Mouse (Mus musculus) gastrocnemius, postnatal 25 days (tissue): ENCODE data around the gene Actl6b. TPM values are rescaled to one million over a fixed set of nuclear protein-coding genes. Genes with fewer than 3 reads are reported as not detected.
"Not testable (repeated sequence)": the region's sequence is repeated elsewhere in the genome, so short reads cannot be mapped to it uniquely, and the experiment has no call there.

Experiments used
- DNase-seq: peaks from one replicate; pipeline ENCODE4 v3.0.0; 2022
- microRNA-seq, 2 experiments: library from miRNA; unstranded; fragments of <30 nt; microRNA quantifications; one replicate each; pipeline ENCODE4 v1.2.0; 2021; ENCODE audit warnings: borderline replicate concordance in 2 of 2
- total RNA-seq, 2 experiments: library from RNA; stranded (reverse); gene quantifications; 1 replicate in 1 of 2; 2 replicates in 1 of 2; pipeline ENCODE4 v1.2.3; 2021

The Actl6b gene
- total RNA-seq, 2 experiments from 2014 or later: not detected

GRCm38 (mm10) chr5:137601365-137601729, 48.0 kb downstream of the Actl6b start:
- peak; percentile 37 for DNase-seq

GRCm38 (mm10) chr5:137607860-137608653, 54.7 kb downstream of the Actl6b start:
- no peak for DNase-seq

- no peak for DNase-seq
Observed at GRCm38 (mm10) chr5:137608654-137609190, 55.4 kb downstream of the Actl6b start.

- DNase-seq: no peak
Observed at GRCm38 (mm10) chr5:137609292-137609691, 56.0 kb downstream of the Actl6b start.

- no peak for DNase-seq
Observed at GRCm38 (mm10) chr5:137610056-137610455, 56.7 kb downstream of the Actl6b start.

GRCm38 (mm10) chr5:137610548-137611244, 57.4 kb downstream of the Actl6b start:
- peak; percentile 90 for DNase-seq

GRCm38 (mm10) chr5:137611245-137611602, 57.9 kb downstream of the Actl6b start:
- DNase-seq: peak; percentile 88

GRCm38 (mm10) chr5:137613076-137613475, 59.8 kb downstream of the Actl6b start:
- DNase-seq: peak; percentile 50

- DNase-seq: peak; percentile 56
Observed at GRCm38 (mm10) chr5:137613550-137613949, 60.2 kb downstream of the Actl6b start, which contains the start of gene Pcolce. Gene Pcolce, minus strand, starts transcription at chr5:137613784.

GRCm38 (mm10) chr5:137614921-137615320, 61.6 kb downstream of the Actl6b start:
- not testable (repeated sequence) for DNase-seq

- DNase-seq: no peak
Observed at GRCm38 (mm10) chr5:137615347-137615746, 62.0 kb downstream of the Actl6b start.

Small RNA genes lying within 50 kb of the gene (microRNA-seq; reads per million reads assigned to microRNA genes)
- 0 reads per million in 2 experiments for gene Mir6418

Other genes starting within 250 kb of the Actl6b start
- gene Srrt, start 245.8 kb upstream of the Actl6b start, total RNA-seq: 10 to 100 TPM; 38.5 to 44.7 TPM
- 1 to 10 TPM; 5.2 to 5.3 TPM for gene Trip6, start 239.1 kb upstream of the Actl6b start, total RNA-seq
- gene Slc12a9, start 219.9 kb upstream of the Actl6b start, total RNA-seq: 1 to 10 TPM; 2.3 to 3.1 TPM
- 10 to 100 TPM; 13.4 to 15.8 TPM for gene Ephb4, start 203.4 kb upstream of the Actl6b start, total RNA-seq
- under 1 TPM in 1 of 2 experiments, not detected in 1; 0.08 TPM for gene Zan, start 76.5 kb upstream of the Actl6b start, total RNA-seq
- 1 to 10 TPM; 9.7 to 9.9 TPM for gene Pop7, start 51.0 kb upstream of the Actl6b start, total RNA-seq
- 10 to 100 TPM; 15.2 to 17.5 TPM for gene Gigyf1, start 35.0 kb upstream of the Actl6b start, total RNA-seq
- gene Epo, start 20.3 kb upstream of the Actl6b start, total RNA-seq: not detected
- 100 to 1,000 TPM; 129 to 130 TPM for gene Gnb2, start 20.0 kb upstream of the Actl6b start, total RNA-seq
- gene Tfr2, start 16.3 kb downstream of the Actl6b start, total RNA-seq: not detected
- 10 to 100 TPM; 12.5 to 12.8 TPM for gene Mospd3, start 47.5 kb downstream of the Actl6b start, total RNA-seq
- gene Pcolce, start 60.3 kb downstream of the Actl6b start, total RNA-seq: 100 to 1,000 TPM in 1 of 2 experiments, 10 to 100 TPM in 1; 79.0 to 112 TPM
- gene Fbxo24, start 75.5 kb downstream of the Actl6b start, total RNA-seq: under 1 TPM; 0.16 to 0.18 TPM
- gene Lrch4, start 75.6 kb downstream of the Actl6b start, total RNA-seq: 10 to 100 TPM; 13.9 to 15.4 TPM
- gene Gm20605, start 75.7 kb downstream of the Actl6b start, total RNA-seq: 1 to 10 TPM; 2.9 to 3.9 TPM
- 1 to 10 TPM; 1.8 to 2.7 TPM for gene Sap25, start 87.8 kb downstream of the Actl6b start, total RNA-seq
- gene Irs3, start 92.2 kb downstream of the Actl6b start, total RNA-seq: 1 to 10 TPM in 1 of 2 experiments, under 1 TPM in 1; 0.36 to 1.5 TPM
- 1 to 10 TPM; 3.3 to 4.7 TPM for gene Agfg2, start 131.2 kb downstream of the Actl6b start, total RNA-seq
- gene Nyap1, start 188.1 kb downstream of the Actl6b start, total RNA-seq: under 1 TPM; 0.10 to 0.35 TPM
- 10 to 100 TPM; 57.8 to 59.1 TPM for gene Tsc22d4, start 192.2 kb downstream of the Actl6b start, total RNA-seq
- gene Ppp1r35, start 225.3 kb downstream of the Actl6b start, total RNA-seq: 1 to 10 TPM; 7.1 to 8.9 TPM
- gene Mepce, start 234.1 kb downstream of the Actl6b start, total RNA-seq: 10 to 100 TPM; 14.7 to 20.1 TPM
- gene Zcwpw1, start 234.3 kb downstream of the Actl6b start, total RNA-seq: under 1 TPM in 1 of 2 experiments, not detected in 1; 0.35 TPM